Mouse (Mus musculus) urinary bladder, postnatal 25 days (tissue): Measurements from ENCODE around the gene Ern1.

Experiments used
- DNase-seq: peaks from one replicate; pipeline ENCODE4 v3.0.0; 2022; ENCODE audit warnings: low spot score

Gene Ern1

DNA sequence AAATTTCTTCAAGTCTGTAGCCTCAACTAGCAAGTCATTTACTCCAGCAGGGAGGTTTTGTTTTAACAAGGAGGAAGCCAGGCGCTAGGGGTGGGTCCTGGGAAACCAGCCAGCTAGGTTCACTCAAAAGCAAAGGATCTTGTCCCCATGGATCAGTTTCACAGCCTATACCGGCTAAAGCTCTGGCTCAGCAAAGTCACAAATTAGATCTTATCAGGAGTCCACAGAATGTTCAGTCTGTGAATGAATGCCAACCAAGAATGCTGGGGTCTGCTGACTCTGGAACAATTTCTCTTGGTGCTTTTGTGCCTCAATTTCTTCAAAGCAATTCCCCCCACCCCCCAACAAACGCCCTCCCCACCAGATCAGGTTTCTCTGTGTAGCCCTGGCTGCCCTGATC, 98.0 kb downstream of the Ern1 start:
- no peak for DNase-seq

DNA sequence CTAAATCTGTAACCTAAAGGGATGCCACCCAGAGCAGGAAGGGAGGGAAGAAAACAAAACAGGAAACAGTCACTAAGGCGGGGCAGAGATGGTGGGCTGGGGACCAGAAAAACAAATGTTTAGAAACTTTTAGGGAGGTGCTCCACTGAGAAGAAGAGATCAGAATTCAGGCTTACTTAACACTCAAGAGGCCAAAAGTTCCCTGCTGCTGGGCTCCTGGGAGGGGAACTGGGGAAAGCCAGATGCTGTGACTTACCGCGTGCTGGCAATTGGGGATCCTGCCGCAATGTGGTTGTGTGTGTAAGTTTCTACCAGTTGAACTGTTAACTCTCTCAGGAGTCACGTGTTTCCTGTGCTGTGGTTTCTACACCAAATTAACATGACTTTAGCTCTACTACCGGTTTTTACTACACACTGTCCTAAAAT, 99.8 kb downstream of the Ern1 start, which contains the start of gene Icam2:
Gene Icam2, minus strand, starts transcription at position 285 of the 426 bp plus-strand sequence.
- no peak for DNase-seq

DNA sequence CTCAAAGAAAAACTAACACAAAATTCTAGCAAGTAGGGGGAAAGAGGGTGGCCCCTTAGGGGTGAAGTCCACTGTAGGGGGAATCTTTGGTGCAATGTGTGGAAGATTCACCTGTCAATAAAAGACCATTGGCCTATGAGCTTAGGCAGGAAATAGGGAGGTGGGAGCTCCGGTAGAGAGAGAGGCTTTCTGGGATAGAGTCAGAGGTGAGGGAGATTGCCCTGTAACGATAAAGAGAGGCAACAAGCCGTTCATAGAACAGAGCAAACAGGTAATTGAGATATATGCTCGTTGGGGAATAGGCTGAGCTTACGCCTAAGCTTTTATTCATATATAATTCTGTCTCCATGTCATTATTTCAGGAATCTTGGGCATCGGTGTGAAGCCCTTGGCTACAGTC, 100.6 kb downstream of the Ern1 start:
- DNase-seq, result no peak

DNA sequence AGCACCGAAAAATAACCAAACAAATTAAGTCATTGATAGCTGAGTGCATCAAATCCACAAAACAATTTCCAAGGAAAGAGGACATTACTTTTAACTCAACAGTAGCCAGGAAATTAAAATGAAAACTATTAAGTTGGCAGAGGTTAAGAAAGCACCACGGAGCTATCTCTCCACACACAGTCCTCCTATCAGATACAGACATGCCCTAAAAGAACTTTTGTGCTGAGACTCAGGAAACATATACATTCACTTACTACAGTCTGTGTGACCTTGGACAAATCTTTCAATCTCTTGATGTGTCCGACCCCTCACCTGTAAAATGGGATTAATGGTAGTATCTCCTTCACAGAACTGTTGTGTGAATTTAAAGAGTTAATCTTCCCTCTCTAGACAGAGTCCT, 101.2 kb downstream of the Ern1 start:
- DNase-seq, result no peak

DNA sequence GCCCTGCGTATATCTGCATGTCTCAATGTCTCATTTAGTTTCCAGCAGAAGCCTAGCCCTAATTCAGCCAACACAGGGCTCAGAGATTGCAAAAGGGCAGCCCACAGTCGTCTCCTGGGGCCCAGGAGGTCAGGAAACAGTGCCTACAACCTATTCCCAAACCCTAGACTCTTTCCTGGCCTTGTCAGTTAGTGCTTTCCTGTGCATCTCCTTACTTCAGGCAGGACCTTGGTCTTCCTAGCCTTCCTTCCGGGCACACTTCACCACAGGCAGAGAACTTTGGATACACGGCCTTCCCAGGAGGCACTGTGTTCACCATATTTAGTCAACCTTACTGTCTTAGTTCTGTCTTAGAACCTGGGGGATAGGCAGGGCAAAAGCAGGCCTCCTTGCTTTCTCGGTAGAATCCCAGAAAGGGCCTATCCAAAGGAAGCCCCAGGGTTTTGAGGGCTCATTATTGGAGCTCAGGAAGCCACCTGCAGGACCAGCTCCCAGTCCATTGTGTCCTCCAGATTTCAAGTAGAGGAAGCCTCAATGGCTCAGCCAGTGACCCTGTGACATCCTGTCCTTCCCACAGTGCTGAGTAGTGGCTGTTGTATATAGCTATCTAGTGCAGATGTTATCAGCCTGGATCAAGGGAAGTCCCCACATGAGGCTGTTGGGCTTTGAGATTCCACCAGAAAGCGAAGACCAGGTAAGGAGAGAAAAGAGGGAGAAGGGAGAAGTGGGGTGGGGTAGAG, 104.4 kb downstream of the Ern1 start:
- no peak for DNase-seq

DNA sequence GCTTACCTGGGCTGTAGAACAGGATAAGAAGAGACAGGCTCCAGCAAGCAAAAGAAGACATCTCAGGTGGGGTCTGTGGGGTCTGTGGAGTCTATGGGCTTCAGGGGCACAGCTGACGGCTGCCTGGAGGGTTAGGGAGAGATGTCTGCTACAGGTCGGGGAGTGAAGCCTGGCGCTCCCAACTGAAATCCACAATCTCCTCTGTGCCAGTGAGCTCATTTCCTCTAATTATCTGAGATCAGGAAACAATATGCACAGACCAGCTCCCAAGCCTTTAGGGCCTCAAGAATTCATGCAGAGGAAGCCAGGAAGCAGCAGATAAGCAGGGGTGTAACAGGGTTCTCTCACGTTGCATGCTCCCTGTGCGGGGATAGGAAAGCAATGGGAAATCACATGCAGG, 105.2 kb downstream of the Ern1 start:
- DNase-seq, result no peak

DNA sequence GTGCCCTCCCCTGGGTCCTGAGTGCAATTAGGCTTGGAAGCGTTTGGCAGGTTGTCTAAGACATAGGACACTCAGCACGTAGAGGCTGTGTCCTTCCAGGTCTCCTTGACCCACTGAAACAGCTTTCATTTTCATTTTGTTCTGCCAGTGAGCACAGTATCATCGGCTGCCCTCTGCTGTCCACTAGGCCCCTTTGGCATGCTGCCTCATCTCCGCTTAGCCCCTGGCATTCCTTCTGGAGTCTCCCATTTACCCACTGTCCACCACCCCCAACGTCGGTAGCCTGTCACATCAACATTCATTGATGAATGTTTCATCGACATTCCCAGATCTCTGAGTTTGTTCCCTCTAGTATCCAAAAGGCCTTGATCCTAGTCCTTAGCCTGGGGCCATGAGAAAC, 105.8 kb downstream of the Ern1 start:
- DNase-seq, result no peak

DNA sequence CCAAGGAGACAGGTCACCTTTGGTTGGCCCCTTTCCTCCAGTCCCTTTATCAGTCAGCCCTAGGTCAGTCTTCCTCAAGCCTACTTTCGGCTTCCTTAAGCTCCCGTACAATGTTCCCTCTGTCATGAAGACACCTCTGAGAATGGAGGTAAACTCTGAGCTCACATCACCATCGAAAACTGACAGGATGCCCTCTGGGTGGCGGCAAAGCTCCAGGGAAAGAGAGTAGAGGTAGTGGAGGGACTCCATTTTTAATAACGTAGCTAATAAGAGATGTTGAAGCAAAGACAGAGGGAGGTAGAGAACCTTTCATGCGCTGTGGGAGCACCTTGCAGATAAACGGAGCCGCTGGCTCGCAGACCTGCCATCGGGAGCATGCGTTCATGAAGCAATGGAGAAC, 106.6 kb downstream of the Ern1 start:
- no peak for DNase-seq

DNA sequence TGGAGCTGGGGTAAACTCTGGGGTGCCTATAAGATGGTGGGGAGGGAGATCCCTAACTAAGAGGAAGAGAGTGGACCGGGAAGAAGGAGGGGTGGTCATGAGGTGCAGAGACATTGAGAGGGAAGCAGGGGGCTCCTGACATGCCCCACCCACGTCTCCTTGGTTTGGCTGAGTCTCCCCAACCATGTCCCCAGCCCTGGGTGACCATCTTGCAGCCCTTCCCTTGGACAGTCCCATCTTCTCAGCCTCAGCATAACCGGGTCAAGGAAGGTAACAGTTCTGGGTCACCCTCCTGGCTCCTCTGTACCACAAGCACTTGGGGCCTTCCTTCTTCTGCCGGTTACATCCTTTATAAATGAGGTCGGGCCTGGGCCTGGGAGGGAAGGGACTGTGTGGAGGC, 112.7 kb downstream of the Ern1 start:
- no peak for DNase-seq

DNA sequence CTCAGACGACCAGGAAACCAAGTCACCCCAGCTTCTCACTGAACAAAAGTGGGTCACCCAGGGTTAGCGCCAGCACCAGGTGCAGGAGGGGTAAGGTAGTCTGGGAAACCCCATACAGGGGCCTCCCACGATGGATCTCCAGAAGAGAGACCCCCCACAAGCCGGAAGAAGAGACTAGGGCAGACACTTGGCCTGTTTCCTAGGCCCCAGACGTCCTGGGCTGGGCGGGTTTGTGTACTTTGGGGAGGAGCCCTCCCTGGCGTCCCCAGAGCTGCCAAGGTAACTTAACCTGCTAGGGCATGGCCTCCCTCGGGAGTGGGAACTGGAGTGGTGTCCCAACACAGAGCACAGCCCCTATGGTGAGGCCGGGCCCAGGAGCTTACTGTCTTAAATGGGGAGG, 113.1 kb downstream of the Ern1 start:
- DNase-seq, result no peak

DNA sequence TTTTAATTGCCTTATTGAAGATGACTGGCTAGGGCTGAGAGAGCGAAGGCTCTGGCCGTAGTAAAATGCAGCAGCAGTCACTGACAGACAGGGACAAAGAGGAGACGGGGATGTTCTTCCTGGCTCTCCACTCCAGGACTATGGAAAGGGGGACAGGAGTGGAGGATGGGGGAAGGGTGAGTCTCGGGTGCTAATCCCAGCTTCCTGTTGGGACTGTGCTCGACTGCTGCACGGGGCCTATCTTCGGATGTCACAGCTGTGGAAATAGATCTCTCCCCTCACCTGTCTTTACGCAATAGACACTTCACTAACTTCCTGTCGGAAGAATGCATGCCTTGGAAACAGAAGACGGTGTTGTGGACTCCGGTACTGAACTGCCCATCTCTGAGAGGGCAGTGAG, 113.7 kb downstream of the Ern1 start:
- no peak for DNase-seq

DNA sequence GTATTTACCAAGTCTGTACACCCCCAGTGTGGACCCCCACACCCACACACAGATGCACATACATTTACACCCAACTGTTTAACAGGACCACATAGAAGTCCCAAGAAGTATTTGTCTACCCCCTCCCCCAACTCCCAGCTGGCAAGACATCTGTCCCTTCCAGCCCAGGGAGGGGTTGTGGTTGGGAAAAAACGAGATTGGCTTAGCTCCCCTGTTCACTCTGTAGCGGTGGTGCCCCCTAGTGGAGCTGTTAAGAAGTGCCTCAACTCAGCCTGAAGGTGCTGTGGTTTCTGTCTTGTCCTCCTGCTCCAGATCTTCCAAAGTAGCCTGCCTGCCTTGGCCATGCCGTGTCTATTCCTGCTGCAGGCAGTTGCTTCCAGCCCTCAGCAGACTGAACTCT, 121.3 kb downstream of the Ern1 start:
- peak; percentile 79 for DNase-seq

DNA sequence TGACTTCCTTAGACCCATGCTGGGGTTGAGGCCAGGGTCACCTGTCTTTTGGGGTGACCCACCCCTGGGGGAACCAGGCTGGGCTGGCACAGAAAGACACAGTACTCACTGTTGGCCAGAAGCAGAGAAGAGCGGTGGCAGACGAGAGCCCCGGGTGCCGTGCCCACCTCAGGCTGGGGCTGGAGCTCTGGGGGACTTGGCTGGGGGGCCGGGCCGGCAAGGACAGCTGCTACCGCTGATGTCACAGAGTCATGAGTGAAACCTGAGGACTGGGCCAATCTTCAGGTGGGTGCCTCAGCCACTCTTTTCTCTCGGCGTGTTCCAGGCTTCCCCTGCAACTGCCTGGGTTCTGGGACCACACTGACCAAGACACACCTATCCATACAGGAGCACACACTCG, 122.3 kb downstream of the Ern1 start, which contains the start of gene Prr29:
Gene Prr29, plus strand, starts transcription at position 107 of the 400 bp plus-strand sequence.
- DNase-seq, result no peak

DNA sequence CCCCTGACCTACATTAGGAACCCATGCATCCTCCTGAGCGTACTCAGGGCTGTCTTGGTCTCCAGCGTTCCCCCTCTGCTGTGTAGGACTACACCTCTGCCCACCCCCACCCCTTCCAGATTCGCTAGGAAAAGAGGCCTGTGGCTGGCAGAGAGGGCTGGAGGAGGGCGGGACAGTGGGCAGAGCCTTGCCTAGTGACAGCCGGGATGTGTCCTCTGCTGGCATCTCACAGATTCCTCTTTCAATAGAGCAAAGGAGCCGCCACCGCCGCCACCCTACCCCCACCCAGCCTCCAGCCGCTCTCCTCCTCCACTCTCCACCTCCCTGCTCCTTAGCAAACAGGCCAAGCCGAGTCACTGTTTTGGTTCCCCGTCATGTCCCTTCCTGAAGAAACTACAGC, 122.9 kb downstream of the Ern1 start:
- DNase-seq, result no peak

DNA sequence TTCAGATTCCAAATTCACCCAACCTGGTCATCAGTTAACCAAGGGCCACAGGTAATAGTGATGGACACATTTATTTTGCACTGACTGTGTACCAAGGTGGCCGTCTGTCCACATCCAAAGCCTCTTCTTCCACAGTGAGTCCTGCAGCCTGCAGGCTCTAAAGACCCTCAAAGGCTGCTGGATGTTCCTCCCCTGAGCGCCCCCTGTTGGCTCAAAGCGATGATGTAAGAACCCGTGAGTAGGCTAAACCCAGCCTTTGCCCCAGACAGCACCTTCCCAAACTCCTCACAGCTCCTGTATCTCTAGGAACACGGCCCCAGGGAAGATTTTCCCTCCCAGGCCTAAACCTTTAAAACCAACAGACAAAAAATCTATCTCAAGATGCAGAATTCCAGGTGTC, 128.3 kb downstream of the Ern1 start:
- no peak for DNase-seq

DNA sequence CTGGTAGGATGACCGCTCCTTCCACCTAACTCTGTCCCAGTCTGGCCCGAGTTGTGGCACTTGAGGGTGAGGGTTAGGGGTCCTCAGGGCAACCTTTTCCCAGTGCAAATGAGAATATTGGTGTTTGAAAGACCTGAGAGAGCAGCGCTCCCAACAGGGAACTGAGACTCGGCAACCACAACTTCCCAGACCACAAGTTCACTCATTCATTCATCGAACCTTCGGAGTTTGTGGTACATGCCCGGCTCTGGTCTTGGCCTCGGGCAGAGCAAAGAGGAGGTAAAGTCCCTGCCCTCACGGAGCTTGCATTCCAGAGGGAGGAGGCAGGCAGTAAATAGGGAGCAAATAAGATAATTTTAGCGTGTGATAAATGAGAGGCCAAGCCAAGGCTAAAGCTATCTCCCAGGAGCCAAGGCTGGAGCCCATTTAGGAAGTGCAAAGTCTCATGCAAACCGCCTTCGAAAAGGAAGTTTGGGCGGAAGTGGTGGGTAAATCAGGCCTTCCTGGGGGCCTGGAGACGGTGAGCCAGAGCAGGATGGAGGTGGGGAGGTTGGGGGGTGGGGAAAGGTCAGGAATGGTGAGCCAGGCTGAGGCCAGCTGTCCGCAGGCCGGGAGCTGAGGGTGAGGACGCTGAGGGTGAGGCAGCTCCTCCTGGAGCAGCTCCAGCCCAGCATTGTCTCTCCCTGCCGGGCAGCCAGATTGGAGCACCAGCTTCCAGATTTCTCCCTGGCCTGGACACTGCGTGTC, 132.1 kb downstream of the Ern1 start:
- DNase-seq, result no peak

DNA sequence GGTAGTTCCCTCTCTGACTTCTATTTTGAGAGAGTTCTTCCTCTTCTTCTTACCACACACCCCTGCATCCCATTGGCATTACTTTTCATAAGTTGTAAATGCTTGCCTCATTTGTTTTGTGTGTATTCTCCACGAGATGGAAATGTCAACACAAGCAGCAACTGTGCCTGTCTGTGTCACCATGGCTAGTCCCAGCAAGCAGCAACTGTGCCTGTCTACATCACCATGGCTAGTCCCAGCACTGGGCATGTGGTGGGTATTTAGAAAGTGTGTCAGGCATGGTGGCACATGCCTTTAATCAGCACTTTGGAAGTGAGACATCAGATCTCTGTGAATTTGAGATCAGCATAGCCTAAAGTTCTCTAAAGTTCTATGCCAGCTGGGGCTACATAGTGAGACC, 133.5 kb downstream of the Ern1 start:
- DNase-seq, result no peak

DNA sequence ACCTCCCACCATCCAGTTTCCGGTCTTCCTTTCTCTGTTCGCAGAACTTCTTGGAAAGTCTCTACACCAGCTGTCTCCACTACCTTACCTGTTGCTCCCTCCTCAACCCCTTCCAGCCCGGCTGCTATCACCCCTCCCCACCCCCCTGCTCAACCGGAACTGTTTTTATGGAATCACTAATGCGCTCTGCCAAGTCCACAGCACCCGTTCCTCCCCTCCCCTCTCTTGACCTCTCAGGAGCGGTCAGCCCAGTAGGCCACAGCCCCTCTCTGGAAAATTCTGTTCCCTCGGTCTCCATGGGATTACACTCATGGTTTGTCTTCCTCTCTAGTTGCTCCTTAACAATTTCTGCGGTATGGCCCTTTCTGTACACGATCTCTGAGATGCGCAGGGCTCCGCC, 134.5 kb downstream of the Ern1 start, which contains the start of gene Scn4a:
Gene Scn4a, minus strand, starts transcription at position 101 of the 400 bp plus-strand sequence.
- DNase-seq, result no peak

DNA sequence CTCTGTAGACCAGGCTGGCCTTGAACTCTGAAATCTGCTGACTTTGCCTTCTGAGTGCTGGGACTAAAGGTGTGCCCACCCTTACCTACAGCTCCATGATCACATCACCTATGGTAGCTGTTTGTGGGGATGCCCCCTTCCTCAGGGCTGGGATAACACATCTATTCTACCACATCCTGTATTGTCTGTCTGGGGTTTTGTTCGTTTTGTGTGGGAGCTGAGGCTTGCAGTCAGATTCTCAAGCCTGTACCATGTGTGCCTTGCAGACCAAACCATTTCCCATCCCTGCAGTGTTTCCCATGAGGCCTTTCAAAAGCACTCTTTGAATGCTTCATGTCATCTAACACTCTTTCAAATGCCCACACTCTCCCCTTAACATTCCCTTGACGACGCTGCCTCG, 135.7 kb downstream of the Ern1 start:
- DNase-seq, result no peak

DNA sequence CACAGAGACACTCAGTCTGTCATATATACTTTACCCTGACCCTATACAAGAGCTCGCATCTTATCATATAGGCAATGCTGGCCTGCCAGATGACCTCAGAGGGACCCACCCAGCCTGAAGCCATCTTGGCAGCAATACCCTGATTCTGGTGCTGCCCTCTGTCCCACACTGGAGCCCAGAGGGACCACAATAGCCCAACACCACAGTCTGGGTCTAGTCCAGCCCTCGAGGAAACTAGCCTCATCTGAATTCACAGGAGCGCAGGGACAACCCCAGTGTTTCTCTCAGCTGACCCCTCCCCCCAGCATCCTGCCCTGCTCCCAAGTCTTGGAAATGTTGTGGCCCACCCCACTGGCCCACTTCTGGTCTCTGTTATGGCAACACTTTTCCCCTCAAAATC, 136.4 kb downstream of the Ern1 start:
- DNase-seq, result no peak

DNA sequence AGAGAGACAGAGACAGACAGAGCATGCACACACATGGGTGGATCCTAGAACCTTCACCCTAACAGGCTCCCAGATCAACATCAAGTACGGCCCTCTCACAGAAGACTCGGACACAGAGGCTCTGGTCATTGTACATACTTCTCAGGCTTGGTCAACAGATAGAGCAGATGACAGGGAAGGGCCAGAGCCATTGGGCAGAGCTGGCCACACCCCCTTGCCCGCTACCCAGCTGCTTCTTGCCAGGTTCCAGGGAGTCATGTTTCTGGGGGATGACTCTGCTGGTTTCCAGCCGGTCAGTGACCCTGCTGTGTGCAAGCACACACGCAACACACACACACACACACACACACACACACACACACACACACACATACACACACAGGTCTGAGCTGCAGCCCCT, 136.8 kb downstream of the Ern1 start:
- DNase-seq, result no peak

DNA sequence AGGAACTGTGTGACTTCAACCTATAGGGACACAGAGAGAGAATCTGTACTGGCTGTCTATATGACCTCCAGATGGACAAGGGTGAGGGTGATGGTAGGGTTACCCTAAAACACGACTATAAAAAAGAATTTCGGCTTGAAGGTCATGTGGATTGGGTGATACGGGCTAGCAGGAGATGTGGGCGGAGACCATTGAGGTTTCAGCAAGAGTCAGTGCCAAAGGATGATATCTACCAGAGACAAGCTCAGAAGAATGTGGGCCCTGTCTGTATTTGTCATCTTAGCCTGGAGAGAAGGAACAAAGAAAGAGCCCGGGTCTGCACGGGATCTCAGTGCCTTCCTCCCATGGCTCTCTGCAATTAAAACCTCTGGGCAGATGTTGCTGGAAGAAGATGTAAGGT, 137.9 kb downstream of the Ern1 start:
- no peak for DNase-seq

DNA sequence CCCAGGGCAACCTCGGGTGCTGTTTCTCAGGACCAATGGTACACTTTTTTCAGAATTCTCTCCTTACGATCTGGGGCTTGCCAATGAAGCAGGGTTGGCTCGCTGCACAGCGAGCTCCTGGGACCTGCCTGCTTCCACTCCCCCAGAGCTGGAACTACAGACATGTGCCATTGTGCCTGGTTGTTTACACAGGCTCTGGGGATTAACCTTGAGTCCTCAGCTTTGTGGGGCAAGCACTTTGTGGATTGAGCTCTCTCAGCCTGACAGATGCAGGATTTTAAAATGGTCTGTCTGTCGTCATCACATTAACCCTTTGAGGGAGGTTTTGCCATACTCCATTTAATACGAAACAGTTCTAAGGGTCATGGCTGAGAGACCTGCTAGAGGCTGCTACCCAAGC, 142.7 kb downstream of the Ern1 start:
- DNase-seq, result no peak
